ENCODE assay signal across 25 mouse cellular contexts in the genomic region with DNA sequence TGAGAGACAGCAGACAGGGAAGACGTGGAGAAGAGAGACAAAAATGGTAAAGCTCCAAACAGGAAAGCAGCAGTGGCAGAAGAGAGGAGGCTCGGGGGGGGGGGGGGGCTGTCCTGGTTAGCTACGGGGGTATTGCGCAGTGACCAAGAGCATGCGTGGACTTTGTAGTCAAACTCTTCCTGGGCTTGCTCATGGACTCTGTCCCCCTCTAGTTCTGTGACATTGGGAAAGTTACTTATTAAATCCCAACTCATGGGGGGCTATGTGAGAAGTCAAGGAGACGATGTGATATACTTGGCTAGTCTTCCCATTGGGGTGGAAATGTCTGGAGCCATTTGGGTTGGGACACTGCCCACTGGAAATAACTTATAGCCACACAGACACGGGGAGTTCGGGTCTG. TPM values are rescaled to one million over a fixed set of nuclear protein-coding genes. Genes with fewer than 3 reads are reported as not detected.
A peak's percentile ranks its signal among the peaks of the same experiment; 100 is the strongest.
DNase-seq lines count a peak whose midpoint lies in the region; ATAC-seq lines count a peak whose summit lies in the region.
"Had no signal": no experiment of that assay in that cellular context is flagged by ENCODE, and none has a peak within 500 bp of the region (broad histone marks: within the 10 kb centered on the region; RNA-seq: fewer than 3 reads in every experiment).

No protein-coding gene starts in this region.

- H3K27me3 ChIP-seq in kidney, embryonic 14.5 days (ENCODE audit: control insufficient read depth, insufficient read depth, low read length) = no peaks in the 10 kb centered on the region
- H3K27me3 ChIP-seq in liver, embryonic 13.5 days = no peaks in the 10 kb centered on the region
- no peaks in the 10 kb centered on the region for H3K27me3 ChIP-seq in forebrain, embryonic 15.5 days
- H3K27me3 ChIP-seq in forebrain, embryonic 11.5 days (ENCODE audit: control insufficient read depth, insufficient read depth, low read length) = no peaks in the 10 kb centered on the region
- H3K27me3 ChIP-seq: hindbrain, embryonic 15.5 days; limb, embryonic 15.5 days; midbrain, embryonic 13.5 days had no signal

- ATAC-seq in kidney, embryonic 14.5 days (ENCODE audit: low FRiP score, low TSS enrichment) = no peak
- peak; percentile 45 for ATAC-seq in liver, embryonic 13.5 days (ENCODE audit: low read depth)
- no peak for ATAC-seq in forebrain, embryonic 15.5 days (replicated peaks)
- no peak for ATAC-seq in forebrain, embryonic 11.5 days (replicated peaks; ENCODE audit: low FRiP score)
- ATAC-seq: activated CD4-positive, CD25-positive, alpha-beta regulatory T cell, adult 4 months; midbrain, embryonic 13.5 days had no signal

- H3K9ac ChIP-seq in kidney, embryonic 14.5 days (ENCODE audit: low read depth, low read length) = no peak overlapping the region
- peak overlapping the region; percentile 44; the same call in 1 of the 2 replicates for H3K9ac ChIP-seq in liver, embryonic 13.5 days
- no peak overlapping the region for H3K9ac ChIP-seq in forebrain, embryonic 15.5 days (replicated peaks)
- no peak overlapping the region for H3K9ac ChIP-seq in forebrain, embryonic 11.5 days (ENCODE audit: low read length)
- H3K9ac ChIP-seq: hindbrain, embryonic 15.5 days; limb, embryonic 15.5 days; midbrain, embryonic 13.5 days had no signal

- intact Hi-C loops in heart, postnatal 14 days (cut with DNase I) = loop anchor here (5.0 kb wide), 1 partner anchor 818 kb away; no protein-coding TSS in a partner anchor

- no peak overlapping the region for H3K27ac ChIP-seq in kidney, embryonic 14.5 days (ENCODE audit: low read depth, low read length)
- H3K27ac ChIP-seq in liver, embryonic 13.5 days = peak overlapping the region; percentile 78
- no peak overlapping the region for H3K27ac ChIP-seq in forebrain, embryonic 15.5 days (replicated peaks)
- no peak overlapping the region for H3K27ac ChIP-seq in forebrain, embryonic 11.5 days (ENCODE audit: low read depth, low read length)
- H3K27ac ChIP-seq: forebrain, embryonic 10.5 days; heart, embryonic 10.5 days; hindbrain, embryonic 15.5 days; left cerebral cortex, adult 2 months; limb, embryonic 15.5 days; midbrain, embryonic 13.5 days had no signal

- 80% methylated on average over 8 of the region's 8 CpGs for WGBS in kidney, embryonic 14.5 days
- WGBS in liver, embryonic 13.5 days (ENCODE audit: insufficient replicate concordance) = 38% methylated on average over 8 of the region's 8 CpGs
- WGBS in forebrain, embryonic 15.5 days = 86% methylated on average over 7 of the region's 8 CpGs
- 91% methylated on average over 7 of the region's 8 CpGs for WGBS in forebrain, embryonic 11.5 days

- no peaks in the 10 kb centered on the region for H3K36me3 ChIP-seq in kidney, embryonic 14.5 days (ENCODE audit: control insufficient read depth, insufficient read depth, low read length)
- H3K36me3 ChIP-seq in liver, embryonic 13.5 days = no peaks in the 10 kb centered on the region
- H3K36me3 ChIP-seq in forebrain, embryonic 15.5 days = no peaks in the 10 kb centered on the region
- H3K36me3 ChIP-seq in forebrain, embryonic 11.5 days (ENCODE audit: control insufficient read depth, insufficient read depth, low read length) = no peaks in the 10 kb centered on the region
- H3K36me3 ChIP-seq: forebrain, embryonic 10.5 days; heart, embryonic 10.5 days; hindbrain, embryonic 15.5 days; limb, embryonic 15.5 days; midbrain, embryonic 13.5 days had no signal

- no peaks in the 10 kb centered on the region; the same call in 1 of the 2 replicates for H3K4me1 ChIP-seq in kidney, embryonic 14.5 days (ENCODE audit: control insufficient read depth, insufficient read depth, low read length)
- peaks cover 57% of the 10 kb centered on the region for H3K4me1 ChIP-seq in liver, embryonic 13.5 days (replicated peaks)
- H3K4me1 ChIP-seq in forebrain, embryonic 15.5 days = peaks cover 6% of the 10 kb centered on the region; the same call in 1 of the 2 replicates
- H3K4me1 ChIP-seq in forebrain, embryonic 11.5 days (replicated peaks; ENCODE audit: control insufficient read depth, insufficient read depth, low read length) = peaks cover 8% of the 10 kb centered on the region; the same call in 1 of the 2 replicates

- DNase-seq in kidney, postnatal 25 days = peak; percentile 43 to 84
- peak; percentile 44 for DNase-seq in liver
- no peak for DNase-seq in liver, embryonic 13.5 days
- DNase-seq in heart, postnatal 14 days = no peak
- no peak for DNase-seq in forebrain, embryonic 11.5 days (ENCODE audit: low spot score)
- DNase-seq: adrenal gland, adult 8-10 months; cerebellum, adult 18-20 months; cerebellum, postnatal 14 days; gastrocnemius, postnatal 36 days; left cerebral cortex, postnatal 4 days; lung, postnatal 14 days; right cerebral cortex, postnatal 14 days; thymus, postnatal 14 days had no signal

- H3K4me3 ChIP-seq in kidney, embryonic 14.5 days (ENCODE audit: low read length) = no peak overlapping the region
- peak overlapping the region; percentile 31; the same call in 1 of the 2 replicates for H3K4me3 ChIP-seq in liver, embryonic 13.5 days (replicated peaks)
- H3K4me3 ChIP-seq in forebrain, embryonic 15.5 days = no peak overlapping the region
- no peak overlapping the region for H3K4me3 ChIP-seq in forebrain, embryonic 11.5 days (ENCODE audit: low read depth, low read length)
- H3K4me3 ChIP-seq: forebrain, embryonic 10.5 days; heart, embryonic 10.5 days; hindbrain, embryonic 15.5 days; left cerebral cortex, adult 2 months; limb, embryonic 15.5 days; midbrain, embryonic 13.5 days had no signal

- H3K4me2 ChIP-seq in kidney, embryonic 14.5 days (replicated peaks; ENCODE audit: low read depth, low read length) = no peak overlapping the region
- H3K4me2 ChIP-seq in liver, embryonic 13.5 days = peak overlapping the region; percentile 43
- H3K4me2 ChIP-seq in forebrain, embryonic 15.5 days (replicated peaks) = no peak overlapping the region
- H3K4me2 ChIP-seq in forebrain, embryonic 11.5 days (ENCODE audit: low read depth, low read length, severe bottlenecking) = no peak overlapping the region
- H3K4me2 ChIP-seq: hindbrain, embryonic 15.5 days; limb, embryonic 15.5 days; midbrain, embryonic 13.5 days had no signal

- H3K9me3 ChIP-seq in kidney, embryonic 14.5 days (ENCODE audit: control insufficient read depth, low read length) = no peaks in the 10 kb centered on the region
- no peaks in the 10 kb centered on the region for H3K9me3 ChIP-seq in liver, embryonic 13.5 days (replicated peaks)
- H3K9me3 ChIP-seq in forebrain, embryonic 15.5 days = no peaks in the 10 kb centered on the region
- H3K9me3 ChIP-seq in forebrain, embryonic 11.5 days (ENCODE audit: control insufficient read depth, low read length) = no peaks in the 10 kb centered on the region
- H3K9me3 ChIP-seq: forebrain, embryonic 10.5 days; heart, embryonic 10.5 days; hindbrain, embryonic 15.5 days; limb, embryonic 15.5 days; midbrain, embryonic 13.5 days had no signal

RNA-seq across cellular contexts. Expression of a gene that starts 2.2 kb away (rescaled TPM):
- polyA plus RNA-seq in kidney, embryonic 14.5 days (2014; fragmentation: Nextera tagmentation; extraction: Ambion mirVana) = 0.72 and 0.91 TPM in 2 replicates
- polyA plus RNA-seq in liver, embryonic 13.5 days (2015; fragmentation: Nextera tagmentation; extraction: Ambion mirVana) = 16.2 and 17.1 TPM in 2 replicates
- not detected for total RNA-seq in heart, postnatal 14 days (2021)
- 0.13 TPM in 1 of 2 replicates, not detected in the other for polyA plus RNA-seq in forebrain, embryonic 15.5 days (2015; fragmentation: Nextera tagmentation; extraction: Ambion mirVana)
- not detected in 2 replicates for polyA plus RNA-seq in forebrain, embryonic 11.5 days (2014; fragmentation: Nextera tagmentation; extraction: Ambion mirVana)
- total RNA-seq: gastrocnemius, postnatal 36 days; layer of hippocampus, postnatal 10 days; left cerebral cortex, adult 2 months had no signal
- polyA plus RNA-seq: C2C12; neural tube, embryonic 11.5 days had no signal

Comparison
In these comparisons a context has a peak if more than half of its experiments do, and no peak if none do; other contexts are left out.
1. DNase-seq: peak in kidney, postnatal 25 days (2 of 2) and liver (single experiment); none in liver, embryonic 13.5 days (single experiment), heart, postnatal 14 days (0 of 2) and forebrain, embryonic 11.5 days (single experiment).